Mouse (Mus musculus) bone marrow macrophage, adult 2 months (primary cell): Measurements from ENCODE around the gene Stk32c. TPM values are rescaled to one million over a fixed set of nuclear protein-coding genes. Genes with fewer than 3 reads are reported as not detected.

Experiments
- H3K27ac ChIP-seq: 2 replicates; pipeline ENCODE4 v1.5.1; 2012; ENCODE audit warnings: low read depth, low read length; ENCODE audit not compliant: insufficient read depth
- H3K4me1 ChIP-seq: 2 replicates; pipeline ENCODE4 v1.6.1; 2012; ENCODE audit warnings: low read length; ENCODE audit not compliant: control insufficient read depth, insufficient read depth
- H3K4me3 ChIP-seq: 2 replicates; pipeline ENCODE4 v1.5.1; 2012; ENCODE audit warnings: mild to moderate bottlenecking, low read length, moderate library complexity; ENCODE audit not compliant: insufficient read depth
- CTCF ChIP-seq: IDR thresholded peaks from 2 replicates; pipeline ENCODE4 v1.5.1; 2012; ENCODE audit warnings: low read depth, mild to moderate bottlenecking, low read length, moderate library complexity
- POLR2A ChIP-seq: IDR thresholded peaks from 2 replicates; pipeline ENCODE4 v1.6.1; 2012; ENCODE audit warnings: mild to moderate bottlenecking, low read depth, low read length, borderline replicate concordance
- polyA plus RNA-seq: library from polyadenylated mRNA; stranded (reverse); fragments of >200 nt; gene quantifications from 2 replicates; pipeline ENCODE4 v1.2.4, GENCODE M21; 2012; ENCODE audit not compliant: missing spikeins, insufficient read depth, insufficient read length

Gene Stk32c
- polyA plus RNA-seq, 1 experiment: not detected

DNA sequence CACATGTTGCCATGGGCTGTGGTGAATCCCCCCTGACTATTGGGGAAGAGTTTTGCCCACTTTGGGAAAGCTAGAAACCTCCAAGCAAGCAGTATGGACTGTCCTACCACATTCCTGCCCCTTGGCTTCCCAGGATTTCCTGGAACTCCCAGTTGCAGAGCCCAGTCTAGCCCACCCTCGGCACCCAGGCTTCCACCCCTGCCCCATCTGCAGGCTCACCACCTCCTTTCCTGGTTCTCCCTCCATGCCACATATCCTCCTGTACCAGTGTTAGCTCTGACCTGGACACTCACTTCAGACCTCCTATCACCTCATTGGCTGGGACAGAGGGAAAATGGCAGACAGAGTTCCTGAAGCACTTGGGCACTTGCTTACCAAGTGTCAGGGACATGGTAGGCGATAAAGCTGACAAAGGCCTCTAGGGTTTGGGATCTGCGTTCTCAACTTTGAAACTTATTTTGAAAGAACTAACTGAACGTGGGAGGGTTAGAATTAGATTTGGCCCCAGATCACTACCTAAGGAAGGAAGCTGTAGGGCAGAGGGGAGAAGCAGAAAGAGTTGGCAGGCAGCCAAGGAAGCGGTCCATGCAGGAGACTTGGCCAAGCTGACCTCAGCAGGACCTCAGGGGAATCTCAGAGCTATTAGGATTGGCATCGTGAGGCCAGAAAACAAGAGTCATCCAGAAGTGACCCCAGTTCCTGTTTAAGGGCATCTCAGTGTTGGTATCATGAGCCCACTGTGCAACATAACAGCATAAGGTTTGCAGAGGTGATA, 5.7 kb upstream of the Stk32c start:
- no peak overlapping the region for H3K4me3 ChIP-seq
- peaks cover 54% of the 10 kb centered on the region for H3K4me1 ChIP-seq
- H3K27ac ChIP-seq: peak overlapping the region; percentile 88
- TF ChIP-seq POLR2A (no peak), CTCF (no peak; the same call in 1 of the 2 replicates)

GRCm38 (mm10) chr7:139217046-139217445, 3.9 kb upstream of the Stk32c start:
- H3K4me1 ChIP-seq: peaks cover 40% of the 10 kb centered on the region
- no peak overlapping the region for H3K27ac ChIP-seq
- TF ChIP-seq CTCF (no peak), POLR2A (no peak)
- H3K4me3 ChIP-seq: no peak overlapping the region

GRCm38 (mm10) chr7:139216464-139216863, 3.4 kb upstream of the Stk32c start:
- H3K4me1 ChIP-seq: peaks cover 39% of the 10 kb centered on the region
- no peak overlapping the region for H3K4me3 ChIP-seq
- no peak overlapping the region for H3K27ac ChIP-seq
- no peak for TF ChIP-seq CTCF
- TF ChIP-seq POLR2A: no peak

DNA sequence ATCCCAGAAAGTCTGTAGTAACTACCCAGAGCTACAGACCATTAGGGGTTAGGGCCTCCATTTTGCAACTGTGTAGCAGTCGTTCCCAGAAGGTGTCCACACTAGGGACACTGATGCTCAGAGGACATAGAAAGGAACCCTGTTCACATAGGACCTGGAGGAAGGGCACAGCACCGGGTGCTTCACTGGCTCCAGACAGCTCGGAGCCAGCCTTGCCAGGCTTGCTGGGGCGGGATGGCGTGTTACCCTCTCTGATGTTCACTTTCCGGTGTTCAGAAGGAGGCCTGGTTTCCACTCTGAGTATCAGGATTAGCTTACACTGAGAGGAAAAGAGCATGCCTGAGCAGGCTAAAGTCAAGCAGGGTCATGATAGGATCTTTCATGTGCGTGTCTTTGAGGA, 2.8 kb upstream of the Stk32c start:
- Histone ChIP-seq H3K4me3 (no peak overlapping the region), H3K4me1 (peaks cover 34% of the 10 kb centered on the region), H3K27ac (no peak overlapping the region)
- TF ChIP-seq POLR2A (no peak), CTCF (no peak)

DNA sequence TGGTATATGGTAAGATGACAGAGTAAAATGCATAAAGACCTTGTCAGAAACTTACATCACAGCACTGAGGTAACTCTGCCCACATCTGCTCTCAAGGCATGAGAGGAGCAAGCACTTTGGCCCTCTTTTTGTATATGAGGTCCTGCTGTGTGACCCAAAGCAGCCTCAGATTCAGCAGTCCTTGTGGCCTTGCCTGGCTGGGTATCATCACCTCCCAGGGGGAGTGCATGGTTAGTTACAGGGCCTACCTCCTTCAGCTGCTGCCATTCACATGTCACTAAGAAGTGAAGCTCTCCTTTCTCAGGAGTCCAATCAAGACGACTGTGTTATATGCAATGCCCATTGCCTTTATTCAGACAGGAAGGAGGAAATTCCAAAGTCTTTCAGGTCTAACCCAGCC, 2.4 kb upstream of the Stk32c start:
- H3K4me1 ChIP-seq: peaks cover 32% of the 10 kb centered on the region
- H3K4me3 ChIP-seq: no peak overlapping the region
- no peak overlapping the region for H3K27ac ChIP-seq
- TF ChIP-seq CTCF (no peak), POLR2A (no peak)

DNA sequence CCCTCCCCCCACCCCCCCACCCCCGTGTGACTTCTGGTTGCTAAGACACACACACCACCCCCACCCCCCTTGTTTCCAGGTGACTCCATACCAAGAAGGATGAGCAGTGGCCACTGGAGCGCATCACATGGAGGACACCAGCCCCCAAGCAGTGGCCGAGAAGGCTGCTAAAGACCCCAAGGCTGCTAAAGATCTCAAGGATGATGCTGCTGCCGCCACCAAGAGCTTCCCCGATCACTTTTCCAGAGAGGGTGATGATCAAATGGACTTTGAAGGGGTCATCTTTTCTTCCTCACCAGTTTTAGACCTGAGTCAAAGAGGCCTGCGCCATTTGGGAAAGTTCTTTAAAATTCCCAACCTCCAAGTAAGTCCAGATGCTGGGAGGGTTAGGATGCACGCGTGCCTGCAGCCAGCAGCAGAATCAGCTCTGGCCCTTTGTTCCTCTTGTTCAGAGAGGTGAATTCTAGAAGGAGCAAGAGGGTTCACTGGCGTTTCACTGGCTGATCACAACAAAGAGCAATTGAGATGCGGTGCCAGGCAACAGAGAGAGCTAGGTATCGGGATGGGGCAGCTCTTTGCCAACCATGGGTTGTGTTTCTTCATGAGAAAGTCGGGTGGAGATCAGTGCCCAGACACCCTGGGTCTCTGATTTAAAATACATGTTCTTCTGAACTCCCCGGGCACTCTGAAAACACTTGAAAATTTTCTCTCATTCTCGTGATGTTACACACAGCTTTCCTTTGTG, 1.7 kb upstream of the Stk32c start:
- TF ChIP-seq POLR2A: no peak
- no peak for TF ChIP-seq CTCF
- peaks cover 28% of the 10 kb centered on the region for H3K4me1 ChIP-seq
- no peak overlapping the region for H3K27ac ChIP-seq
- H3K4me3 ChIP-seq: no peak overlapping the region

- Histone ChIP-seq H3K27ac (no peak overlapping the region), H3K4me3 (no peak overlapping the region), H3K4me1 (peaks cover 22% of the 10 kb centered on the region)
- TF ChIP-seq POLR2A (no peak), CTCF (no peak)
These were observed 1.1 kb upstream of the Stk32c start for GRCm38 (mm10) chr7:139214160-139214559.

- TF ChIP-seq CTCF (no peak), POLR2A (no peak)
- Histone ChIP-seq H3K27ac (no peak overlapping the region), H3K4me1 (peaks cover 20% of the 10 kb centered on the region), H3K4me3 (peak overlapping the region; percentile 83)
These were observed 644 bp upstream of the Stk32c start for GRCm38 (mm10) chr7:139213751-139214150.

DNA sequence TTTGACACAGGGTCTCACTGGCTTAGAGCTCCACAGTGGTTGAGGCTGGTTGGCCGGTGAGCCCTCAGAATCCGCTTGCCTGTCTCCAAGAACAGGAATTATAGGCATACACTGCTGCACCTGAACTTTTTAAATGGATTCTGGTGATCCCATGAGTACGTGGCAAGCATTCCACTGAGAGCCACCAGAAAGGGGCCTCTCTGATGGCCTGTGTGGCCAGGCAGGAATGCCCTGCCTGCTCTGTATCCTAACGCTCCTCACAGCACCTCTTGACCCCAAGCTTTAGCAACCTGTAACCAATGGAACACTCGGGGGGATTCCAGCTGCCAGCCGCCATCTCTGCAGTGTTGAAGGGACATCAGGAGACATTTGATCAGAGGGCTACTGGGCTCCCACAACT, 1.3 kb downstream of the Stk32c start:
- no peak for TF ChIP-seq CTCF
- TF ChIP-seq POLR2A: no peak
- H3K4me1 ChIP-seq: peaks cover 18% of the 10 kb centered on the region
- no peak overlapping the region for H3K4me3 ChIP-seq
- H3K27ac ChIP-seq: peak overlapping the region; percentile 39; the same call in 1 of the 2 replicates

GRCm38 (mm10) chr7:139208773-139209095, 4.4 kb downstream of the Stk32c start:
- no peak overlapping the region for H3K27ac ChIP-seq
- peaks cover 16% of the 10 kb centered on the region for H3K4me1 ChIP-seq
- no peak for TF ChIP-seq CTCF
- no peak for TF ChIP-seq POLR2A
- H3K4me3 ChIP-seq: no peak overlapping the region
